Mouse (Mus musculus): ENCODE measurements around the gene Rexo5.

GRCm38 (mm10) chr7:119808723-119809122 lies 14.9 kb downstream of the Rexo5 start:
- TF ChIP-seq FLI1 (IDR thresholded peaks at IDR 0.05; ENCODE audit: low read length) (no peak), GATA1 (IDR thresholded peaks at IDR 0.05; ENCODE audit: borderline replicate concordance, low read length) (no peak)

Measured in megakaryocyte, embryonic 14.5 days (primary cell).